Mouse (Mus musculus) heart, embryonic 12.5 days (tissue): ENCODE data around the gene Gbgt1. TPM values are rescaled to one million over a fixed set of nuclear protein-coding genes. Genes with fewer than 3 reads are reported as not detected.
"Not testable (repeated sequence)": the region's sequence is repeated elsewhere in the genome, so short reads cannot be mapped to it uniquely, and the experiment has no call there.

Experiments
- ATAC-seq: fragments of 200-750 bp; cut with Nextera tagmentation; 2 replicates; pipeline ENCODE4 v1.8.0; 2017; ENCODE audit warnings: moderate TSS enrichment, moderate library complexity; ENCODE audit not compliant: insufficient number of reproducible peaks, low FRiP score
- H3K27ac ChIP-seq: fragments of 300-500 bp; sonication (generic); 2 replicates; pipeline ENCODE4 v1.5.1; 2016; ENCODE audit warnings: mild to moderate bottlenecking, moderate library complexity; ENCODE audit not compliant: poor library complexity, severe bottlenecking
- H3K27me3 ChIP-seq: fragments of 300-500 bp; sonication (generic); replicated peaks from 2 replicates; pipeline ENCODE4 v1.6.1; 2016; ENCODE audit warnings: mild to moderate bottlenecking, moderate library complexity
- H3K36me3 ChIP-seq: fragments of 300-500 bp; sonication (generic); 2 replicates; pipeline ENCODE4 v1.6.1; 2016; ENCODE audit warnings: mild to moderate bottlenecking, moderate library complexity
- H3K4me1 ChIP-seq: fragments of 300-500 bp; sonication (generic); replicated peaks from 2 replicates; pipeline ENCODE4 v1.6.1; 2016; ENCODE audit warnings: mild to moderate bottlenecking
- H3K4me2 ChIP-seq: fragments of 300-500 bp; sonication (generic); 2 replicates; pipeline ENCODE4 v1.6.1; 2016; ENCODE audit warnings: mild to moderate bottlenecking, moderate library complexity
- H3K4me3 ChIP-seq: fragments of 300-500 bp; sonication (generic); 2 replicates; pipeline ENCODE4 v1.5.1; 2016; ENCODE audit warnings: mild to moderate bottlenecking
- H3K9ac ChIP-seq: fragments of 300-500 bp; sonication (generic); 2 replicates; pipeline ENCODE4 v1.6.1; 2016; ENCODE audit warnings: mild to moderate bottlenecking, moderate library complexity
- H3K9me3 ChIP-seq: fragments of 300-500 bp; sonication (generic); replicated peaks from 2 replicates; pipeline ENCODE4 v1.6.1; 2016; ENCODE audit warnings: mild to moderate bottlenecking, moderate library complexity
- WGBS: fragments of 180-500 bp; shearing (Covaris S2); methylation state at CpG from one replicate; pipeline ENCODE4 v1.1.7; 2016; 5-methylcytosine and 5-hydroxymethylcytosine counted together
- polyA plus RNA-seq: library from polyadenylated mRNA; unstranded; fragments of >200 nt; fragmentation: Nextera tagmentation; extraction: Ambion mirVana; gene quantifications from 2 replicates; pipeline ENCODE4 v1.2.1, GENCODE M21; 2016

The Gbgt1 gene
- polyA plus RNA-seq, 1 experiment from 2014 or later = 0.28 TPM

DNA sequence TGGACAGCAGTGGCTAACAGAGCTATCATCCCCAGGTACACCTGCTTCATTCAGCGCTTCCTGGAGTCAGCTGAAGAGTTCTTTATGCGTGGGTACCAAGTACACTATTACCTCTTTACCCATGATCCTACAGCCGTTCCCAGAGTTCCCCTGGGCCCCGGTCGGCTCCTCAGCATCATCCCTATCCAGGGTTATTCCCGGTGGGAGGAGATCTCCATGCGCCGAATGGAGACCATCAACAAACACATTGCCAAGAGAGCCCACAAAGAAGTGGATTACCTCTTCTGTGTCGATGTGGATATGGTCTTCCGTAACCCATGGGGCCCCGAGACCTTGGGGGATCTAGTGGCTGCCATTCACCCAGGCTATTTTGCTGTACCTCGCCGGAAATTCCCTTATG is 8.0 kb downstream of the Gbgt1 start:
- H3K9me3 ChIP-seq = no peaks in the 10 kb centered on the region
- 84% methylated on average over 13 of the region's 13 CpGs for WGBS
- no peaks in the 10 kb centered on the region for H3K36me3 ChIP-seq
- H3K27ac ChIP-seq = no peak overlapping the region
- H3K9ac ChIP-seq = no peak overlapping the region
- no peak for ATAC-seq
- no peak overlapping the region for H3K4me2 ChIP-seq
- no peak overlapping the region for H3K4me3 ChIP-seq
- H3K27me3 ChIP-seq = peaks cover 2% of the 10 kb centered on the region; the same call in 1 of the 2 replicates
- H3K4me1 ChIP-seq = no peaks in the 10 kb centered on the region

DNA sequence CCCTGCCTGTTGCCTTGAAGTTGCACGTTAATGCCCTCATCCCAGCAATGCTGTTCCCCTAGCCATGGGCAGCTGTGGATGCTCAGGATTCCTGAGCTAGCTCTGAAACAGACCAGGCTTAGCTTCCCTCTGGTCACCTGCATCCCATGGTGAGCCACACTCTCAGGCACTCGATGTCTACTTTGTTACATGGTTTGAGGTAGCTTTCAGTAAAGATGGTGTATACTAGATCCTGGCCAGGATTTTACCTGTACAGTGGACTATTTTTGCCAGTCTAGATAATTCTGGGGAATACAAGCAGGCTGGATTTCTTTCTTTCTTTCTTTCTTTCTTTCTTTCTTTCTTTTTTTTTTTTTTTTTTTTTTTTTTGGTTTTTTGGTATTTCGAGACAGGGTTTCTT is 9.1 kb downstream of the Gbgt1 start, which contains the start of gene Gm10134:
TSS of gene Gm10134 (plus strand) at position 301 of the 400 bp plus-strand sequence.
- ATAC-seq = no peak
- H3K27ac ChIP-seq = no peak within 1 kb of the TSS
- H3K4me2 ChIP-seq = no peak within 1 kb of the TSS
- WGBS = 59% methylated on average over 3 of the region's 3 CpGs
- no peaks in the 10 kb centered on the region for H3K36me3 ChIP-seq
- H3K4me1 ChIP-seq = no peaks in the 10 kb centered on the region
- H3K4me3 ChIP-seq = no peak within 1 kb of the TSS
- no peak within 1 kb of the TSS for H3K9ac ChIP-seq
- peaks cover 6% of the 10 kb centered on the region; the same call in 1 of the 2 replicates for H3K27me3 ChIP-seq
- no peaks in the 10 kb centered on the region for H3K9me3 ChIP-seq

DNA sequence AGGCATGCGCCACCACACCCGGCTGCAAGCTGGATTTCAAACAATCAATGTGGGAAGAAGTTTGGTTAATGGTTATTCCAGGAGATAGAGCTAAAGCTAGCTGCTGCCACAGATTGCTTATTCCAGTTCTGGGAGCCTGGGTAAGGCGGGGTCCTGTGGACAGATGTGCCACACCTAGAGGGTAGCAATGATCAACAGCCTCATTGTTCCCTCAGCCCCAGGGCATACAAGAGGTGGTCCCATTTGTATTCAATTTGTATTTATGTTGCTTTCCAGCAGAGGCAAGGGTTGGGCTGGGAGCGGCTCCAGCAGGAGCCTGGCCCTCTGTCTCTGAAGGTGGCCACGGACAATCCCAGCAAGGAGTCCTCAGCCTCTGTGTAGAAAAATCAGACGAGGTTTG is 9.6 kb downstream of the Gbgt1 start:
- Histone ChIP-seq H3K9ac (no peak overlapping the region), H3K4me1 (no peaks in the 10 kb centered on the region), H3K36me3 (no peaks in the 10 kb centered on the region), H3K4me3 (no peak overlapping the region), H3K9me3 (no peaks in the 10 kb centered on the region), H3K27me3 (peaks cover 9% of the 10 kb centered on the region; the same call in 1 of the 2 replicates), H3K4me2 (no peak overlapping the region), H3K27ac (no peak overlapping the region)
- 78% methylated on average over 6 of the region's 6 CpGs for WGBS
- ATAC-seq = no peak

DNA sequence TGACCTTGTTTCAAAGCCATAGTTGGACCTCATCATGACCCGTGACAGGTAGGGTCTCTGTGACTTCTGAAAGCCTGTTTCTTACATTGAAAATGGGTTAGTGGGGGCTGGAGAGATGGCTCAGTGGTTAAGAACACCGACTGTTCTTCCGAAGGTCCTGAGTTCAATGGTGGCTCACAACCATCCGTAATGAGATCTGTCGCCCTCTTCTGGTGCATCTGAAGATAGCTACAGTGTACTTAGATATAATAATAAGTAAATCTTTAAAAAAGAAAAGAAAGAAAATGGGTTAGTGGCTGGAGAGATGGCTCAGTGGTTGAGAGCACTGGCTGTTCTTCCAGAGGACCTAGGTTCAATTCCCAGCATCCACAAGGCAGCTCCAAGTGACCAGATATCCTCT is 14.9 kb downstream of the Gbgt1 start:
- peaks cover 16% of the 10 kb centered on the region; the same call in 1 of the 2 replicates for H3K27me3 ChIP-seq
- not testable (repeated sequence) for H3K4me3 ChIP-seq, H3K27ac ChIP-seq, ATAC-seq, H3K9ac ChIP-seq, H3K4me2 ChIP-seq, H3K36me3 ChIP-seq, H3K9me3 ChIP-seq
- WGBS = 46% methylated on average over 5 of the region's 5 CpGs
- peaks cover 15% of the 10 kb centered on the region for H3K4me1 ChIP-seq

DNA sequence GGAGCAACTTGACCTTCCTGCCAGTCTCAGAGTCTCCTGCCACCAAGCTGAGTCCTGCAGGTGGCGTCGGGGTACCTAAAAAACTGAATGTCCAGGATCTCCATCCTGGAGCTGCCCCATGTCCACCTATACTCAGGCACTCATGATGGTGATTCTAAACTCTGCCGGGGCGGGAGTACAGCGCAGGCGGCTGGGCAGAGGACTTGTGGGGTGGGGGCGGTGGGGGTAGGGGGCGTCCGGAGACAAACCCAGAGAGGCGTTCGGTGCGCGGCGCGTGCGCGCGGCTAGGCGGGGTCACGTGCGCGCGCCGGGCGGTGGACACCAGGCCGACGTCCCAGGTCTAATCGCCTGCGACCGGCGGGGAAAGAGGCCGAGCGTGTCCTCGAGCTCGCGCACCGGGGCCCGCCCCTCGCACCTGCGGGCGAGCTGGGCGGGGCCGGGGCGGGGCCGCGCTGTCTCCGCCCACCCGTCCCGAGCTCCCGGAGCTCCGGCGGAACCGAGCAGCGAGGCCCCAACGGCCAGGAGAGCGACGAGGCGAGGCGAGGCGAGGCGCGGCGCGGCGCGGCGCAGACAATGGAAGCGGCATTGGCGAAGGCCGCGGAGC is 16.2 kb downstream of the Gbgt1 start, which contains the start of gene Ralgds:
TSS of gene Ralgds (plus strand) at position 328 of the 604 bp plus-strand sequence.
- Histone ChIP-seq H3K4me3 (peak within 1 kb of the TSS; percentile 63), H3K36me3 (no peaks in the 10 kb centered on the region), H3K9ac (peak within 1 kb of the TSS; percentile 85), H3K4me1 (peaks cover 19% of the 10 kb centered on the region), H3K27me3 (peaks cover 16% of the 10 kb centered on the region; the same call in 1 of the 2 replicates), H3K9me3 (no peaks in the 10 kb centered on the region), H3K27ac (no peak within 1 kb of the TSS), H3K4me2 (peak within 1 kb of the TSS; percentile 97)
- ATAC-seq = peak; percentile 84
- under 1% methylated on average over 59 of the region's 71 CpGs for WGBS

DNA sequence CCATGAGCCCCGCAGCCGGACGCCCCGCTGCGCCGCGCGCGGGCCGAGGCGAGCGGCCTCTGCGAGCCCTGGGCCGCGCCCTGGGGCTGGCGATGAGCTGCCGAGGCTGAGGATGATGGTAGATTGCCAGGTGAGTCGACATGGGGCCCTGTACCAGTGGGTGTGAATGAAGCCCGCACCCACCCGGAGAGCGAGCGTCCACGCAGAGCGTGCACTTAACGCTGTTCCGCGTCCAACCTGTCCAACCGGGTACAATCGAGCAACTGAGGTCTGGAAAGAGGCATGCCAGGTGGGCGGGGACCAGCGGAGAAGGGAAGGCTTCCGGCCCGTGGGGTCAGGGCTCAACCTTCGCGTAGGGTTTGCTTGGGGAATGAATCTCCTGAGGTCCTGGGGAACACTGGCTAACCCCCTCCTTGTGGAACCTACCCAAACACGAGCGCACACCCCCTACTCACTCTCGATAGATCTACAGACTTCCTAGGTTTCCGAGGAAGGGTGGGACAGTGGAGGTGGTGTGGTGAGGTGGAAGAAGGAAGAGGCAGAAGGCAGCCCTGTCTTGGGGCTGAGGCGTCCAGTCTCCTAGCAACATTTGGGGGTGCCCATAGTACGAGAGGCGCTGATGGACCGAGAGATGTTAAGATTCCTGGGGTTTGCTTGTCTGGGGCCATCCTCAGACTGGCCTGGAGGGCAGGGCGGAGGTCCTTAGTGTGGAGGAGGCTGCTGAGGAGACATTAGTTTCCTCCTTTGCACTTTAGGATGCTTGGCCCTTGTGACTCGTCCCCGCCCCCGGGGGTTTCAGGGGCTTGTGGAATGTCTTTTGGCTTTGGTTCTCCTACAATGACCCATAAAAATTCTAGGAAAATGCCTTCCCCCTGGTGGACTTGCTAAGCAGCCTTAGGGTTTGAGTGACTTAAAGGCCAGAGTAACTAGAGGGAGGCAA is 17.0 kb downstream of the Gbgt1 start:
- Histone ChIP-seq H3K36me3 (no peaks in the 10 kb centered on the region), H3K4me2 (peak overlapping the region; percentile 97), H3K27me3 (peaks cover 16% of the 10 kb centered on the region; the same call in 1 of the 2 replicates), H3K27ac (no peak overlapping the region), H3K9ac (peak overlapping the region; percentile 85), H3K4me3 (peak overlapping the region; percentile 63), H3K9me3 (no peaks in the 10 kb centered on the region), H3K4me1 (peaks cover 19% of the 10 kb centered on the region)
- peak; percentile 26; the same call in 1 of the 2 replicates for ATAC-seq
- 7% methylated on average over 47 of the region's 47 CpGs for WGBS

DNA sequence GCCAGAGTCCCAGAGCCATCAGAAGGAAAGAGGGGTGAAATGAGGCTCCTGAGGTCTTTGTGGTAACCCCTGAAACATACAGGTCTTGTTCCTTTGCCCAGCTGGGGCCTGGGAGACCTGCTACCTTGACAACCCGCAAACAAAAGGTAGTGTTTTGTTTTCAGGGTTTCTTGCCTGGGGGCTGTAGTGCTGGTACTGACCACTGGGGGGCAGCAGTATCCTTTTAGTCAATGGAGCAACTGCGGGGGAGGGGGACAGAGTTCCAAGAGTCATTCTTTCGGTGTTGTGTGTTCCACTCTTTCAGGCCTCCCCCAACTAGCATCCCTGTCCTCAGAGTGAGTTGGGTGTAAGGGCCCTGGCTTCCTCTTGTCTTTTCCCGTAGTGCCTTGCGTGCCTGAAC is 17.8 kb downstream of the Gbgt1 start:
- Histone ChIP-seq H3K4me1 (peaks cover 19% of the 10 kb centered on the region), H3K36me3 (no peaks in the 10 kb centered on the region), H3K27me3 (peaks cover 15% of the 10 kb centered on the region; the same call in 1 of the 2 replicates), H3K4me3 (peak overlapping the region; percentile 63; the same call in 1 of the 2 replicates), H3K4me2 (peak overlapping the region; percentile 97), H3K9ac (peak overlapping the region; percentile 36; the same call in 1 of the 2 replicates), H3K27ac (no peak overlapping the region), H3K9me3 (no peaks in the 10 kb centered on the region)
- ATAC-seq = no peak
- WGBS = 11% methylated on average over 5 of the region's 5 CpGs

DNA sequence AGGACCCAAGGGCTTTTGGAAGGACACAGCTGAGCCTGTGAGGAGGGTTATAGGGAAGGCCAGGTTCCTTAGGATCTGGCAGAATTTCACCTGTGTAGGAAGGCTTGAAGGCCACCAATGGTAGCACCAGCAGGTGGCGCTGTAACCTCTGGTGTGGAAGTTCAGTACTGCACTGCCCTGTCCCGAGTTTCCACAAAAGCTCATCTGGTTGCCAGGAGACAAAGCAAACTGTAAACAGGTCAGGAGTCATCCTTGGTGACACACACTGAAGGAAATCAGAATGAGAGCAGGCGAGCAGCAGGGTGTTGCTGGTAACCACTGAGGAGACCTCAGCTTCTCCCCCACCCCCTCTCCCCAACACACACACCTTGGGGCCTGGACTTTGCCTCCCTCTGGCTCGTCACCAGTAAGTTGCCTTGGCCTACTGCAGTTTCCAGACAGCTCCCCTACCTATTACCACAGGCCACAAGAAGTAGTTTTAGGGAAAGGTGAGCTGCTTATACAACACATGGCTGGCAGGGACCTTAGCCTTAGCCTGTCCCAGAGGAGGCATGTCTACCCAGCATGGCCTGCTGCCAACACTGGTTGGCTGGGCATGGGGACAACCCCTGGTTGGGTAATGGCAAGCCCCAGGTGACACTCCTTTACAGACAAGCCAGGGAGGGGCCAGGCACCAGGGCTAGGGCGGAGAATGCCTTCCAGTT is 20.7 kb downstream of the Gbgt1 start:
- WGBS = 40% methylated on average over 5 of the region's 5 CpGs
- no peaks in the 10 kb centered on the region for H3K9me3 ChIP-seq

DNA sequence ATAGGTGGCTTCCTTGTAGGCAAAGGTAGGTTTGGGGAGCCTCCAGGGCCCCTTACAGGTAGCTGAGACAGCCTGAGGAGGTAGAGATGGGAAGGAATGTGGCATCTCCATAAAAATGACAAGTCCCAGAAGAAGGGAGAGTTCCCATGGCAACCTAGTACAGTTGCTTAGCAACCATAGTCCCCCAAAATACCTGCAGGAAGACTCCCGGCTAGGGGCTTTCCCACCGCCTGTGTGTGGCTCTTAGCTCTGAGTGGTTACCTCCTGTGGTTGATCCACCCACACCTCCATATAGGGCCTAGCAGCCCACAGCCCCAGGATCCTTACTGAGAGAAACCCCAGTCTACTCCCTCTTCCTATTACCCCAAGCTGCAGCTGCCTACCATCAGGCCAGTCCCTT is 21.5 kb downstream of the Gbgt1 start:
- Histone ChIP-seq H3K27ac (no peak overlapping the region), H3K9ac (no peak overlapping the region), H3K36me3 (no peaks in the 10 kb centered on the region), H3K9me3 (no peaks in the 10 kb centered on the region), H3K4me1 (peaks cover 19% of the 10 kb centered on the region), H3K27me3 (no peaks in the 10 kb centered on the region), H3K4me3 (no peak overlapping the region), H3K4me2 (no peak overlapping the region)
- 65% methylated on average over 2 of the region's 2 CpGs for WGBS
- ATAC-seq = no peak

More for the DNA sequence above, 20.7 kb downstream of the Gbgt1 start:
- H3K27me3 ChIP-seq = peaks cover 3% of the 10 kb centered on the region; the same call in 1 of the 2 replicates
- no peak overlapping the region for H3K4me2 ChIP-seq
- no peak overlapping the region for H3K9ac ChIP-seq
- ATAC-seq = peak; percentile 38; the same call in 1 of the 2 replicates
- no peaks in the 10 kb centered on the region for H3K36me3 ChIP-seq
- no peak overlapping the region for H3K27ac ChIP-seq
- H3K4me1 ChIP-seq = peaks cover 19% of the 10 kb centered on the region
- no peak overlapping the region for H3K4me3 ChIP-seq

DNA sequence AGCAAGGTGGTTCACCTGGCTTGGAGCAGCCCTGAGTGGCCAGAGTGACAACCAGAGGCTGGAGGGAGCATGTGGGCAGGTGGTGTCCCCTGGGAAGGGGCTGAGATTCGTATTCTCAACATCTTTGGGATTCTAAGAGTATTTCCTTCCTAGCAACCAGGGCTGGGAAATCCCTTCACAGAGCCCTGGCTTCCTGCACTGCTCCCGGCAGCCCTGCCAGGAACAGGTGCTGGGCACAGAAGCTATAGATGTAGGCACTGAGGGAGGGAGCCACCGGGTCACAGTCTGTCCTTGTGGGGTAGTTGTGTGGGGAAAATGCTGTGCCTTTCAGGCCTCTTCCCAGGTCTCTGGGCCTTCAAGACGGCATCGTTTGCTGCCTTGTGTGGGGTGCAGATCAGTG is 23.9 kb downstream of the Gbgt1 start:
- Histone ChIP-seq H3K27me3 (no peaks in the 10 kb centered on the region), H3K4me3 (no peak overlapping the region), H3K27ac (no peak overlapping the region), H3K9me3 (no peaks in the 10 kb centered on the region), H3K4me1 (peaks cover 27% of the 10 kb centered on the region), H3K9ac (no peak overlapping the region), H3K4me2 (no peak overlapping the region), H3K36me3 (no peaks in the 10 kb centered on the region)
- 68% methylated on average over 5 of the region's 5 CpGs for WGBS
- ATAC-seq = no peak
